Mouse (Mus musculus) mature B cell (primary cell): ENCODE results near the gene Myl4.
"Not testable (repeated sequence)": the region's sequence is repeated elsewhere in the genome, so short reads cannot be mapped to it uniquely, and the experiment has no call there.

Experiments used
- in situ Hi-C: fragments of 300-500 bp; cut with MboI; formaldehyde crosslinking; loops from 2 replicates; pipeline ENCODE4 v1.14.3; 2019

The Myl4 gene

DNA sequence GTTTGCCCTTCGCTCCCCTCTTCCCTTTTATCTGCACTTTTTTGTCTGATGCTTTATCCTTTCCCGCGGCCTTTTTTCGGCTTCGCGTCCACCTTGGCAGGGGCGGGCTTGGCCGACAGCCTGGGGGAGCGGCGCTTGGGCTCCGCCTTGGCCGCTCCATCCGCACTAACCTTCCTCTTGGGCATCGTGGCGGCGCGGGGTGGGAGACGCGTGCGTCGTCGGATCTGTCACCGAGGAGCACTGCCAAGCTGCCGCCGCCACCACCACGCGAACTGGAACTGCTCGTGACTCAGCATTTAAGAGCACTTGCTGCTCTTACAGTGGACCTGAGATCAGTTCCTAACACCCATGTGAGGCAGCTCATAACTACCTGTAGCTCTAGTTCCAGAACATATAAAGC is 20.9 kb downstream of the Myl4 start:
- in situ Hi-C loops, result not testable (repeated sequence)

DNA sequence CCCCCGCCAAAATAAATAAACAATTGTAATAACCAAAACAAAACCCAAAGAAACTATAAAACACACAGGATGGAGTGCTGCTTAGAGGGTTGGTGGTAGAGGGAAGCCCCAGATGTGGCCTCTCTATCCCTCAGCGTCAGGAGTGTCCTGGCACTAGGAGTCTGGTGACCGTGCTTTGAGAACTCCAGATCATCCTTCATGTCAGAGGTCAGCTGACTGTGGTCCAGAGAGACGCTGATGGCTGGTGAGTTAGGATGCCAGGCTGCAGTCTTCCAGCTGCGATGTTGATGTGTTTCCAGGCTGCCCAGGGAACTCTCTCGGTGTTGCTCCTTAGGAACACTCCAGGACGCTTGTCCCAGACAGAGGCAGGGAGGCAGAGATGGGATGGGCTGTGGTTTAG is 21.6 kb downstream of the Myl4 start:
- in situ Hi-C loops, result no loop called here

DNA sequence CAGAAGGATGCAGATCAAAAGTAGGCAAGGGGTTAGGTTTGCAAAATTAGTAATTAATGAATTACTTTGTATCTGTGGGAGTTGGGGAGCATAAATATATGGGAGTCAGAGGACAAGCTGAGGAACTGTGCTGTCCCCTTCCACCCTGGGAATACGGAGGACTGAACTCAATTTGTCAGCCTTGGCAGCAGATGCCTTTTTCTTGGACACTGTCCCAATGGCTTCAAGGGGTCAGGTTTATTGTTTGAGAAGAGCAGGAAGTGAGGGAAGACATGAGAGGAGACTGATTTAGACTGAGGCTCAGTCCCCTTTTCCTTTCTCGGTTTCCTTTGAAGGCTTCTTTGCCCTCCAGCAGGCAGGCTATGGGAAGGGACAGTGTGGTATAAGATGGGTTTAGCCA is 22.1 kb downstream of the Myl4 start:
- in situ Hi-C loops, result no loop called here

DNA sequence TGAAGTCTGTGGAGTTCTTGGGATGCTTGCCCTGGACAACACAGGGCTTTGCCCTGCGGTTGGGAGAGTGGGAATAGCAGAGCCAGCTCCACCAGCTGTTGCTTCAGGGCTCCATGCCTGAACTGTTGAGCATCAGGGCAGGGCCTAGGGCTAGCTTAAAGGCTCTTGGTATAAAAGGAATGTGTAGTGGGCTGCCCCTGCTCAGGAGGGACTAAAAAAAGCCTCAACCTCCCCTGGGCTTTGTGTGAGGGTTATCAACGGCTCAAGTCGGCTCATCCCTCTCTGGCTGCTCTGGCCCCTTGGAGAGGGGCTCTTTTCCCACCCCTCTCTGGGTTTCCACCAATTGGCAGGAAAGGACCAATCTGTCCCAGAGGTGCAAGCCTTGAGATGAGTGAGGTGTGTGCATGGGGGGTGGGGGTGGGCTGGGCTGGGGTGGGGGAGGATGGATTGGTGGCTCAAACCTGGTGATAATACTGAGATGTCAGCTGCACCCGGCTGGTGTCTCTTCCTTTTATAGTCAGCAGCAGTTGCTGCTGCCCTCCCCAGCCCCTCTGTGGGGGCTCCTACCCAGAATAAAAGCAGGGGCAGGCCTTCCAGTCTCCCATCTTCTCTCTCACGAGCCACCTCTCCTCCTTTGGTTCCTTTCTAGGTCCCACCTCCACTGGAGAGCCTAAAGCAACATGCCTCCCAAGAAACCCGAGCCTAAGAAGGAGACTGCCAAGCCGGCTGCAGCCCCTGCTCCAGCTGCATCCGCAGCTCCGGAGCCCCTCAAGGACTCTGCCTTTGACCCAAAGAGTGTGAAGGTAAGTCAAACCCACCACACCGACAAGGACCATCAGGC is 26.5 kb downstream of the Myl4 start:
- in situ Hi-C loops, result loop anchor here (25.0 kb wide), 1 partner anchor 535 kb away; no protein-coding TSS in a partner anchor

DNA sequence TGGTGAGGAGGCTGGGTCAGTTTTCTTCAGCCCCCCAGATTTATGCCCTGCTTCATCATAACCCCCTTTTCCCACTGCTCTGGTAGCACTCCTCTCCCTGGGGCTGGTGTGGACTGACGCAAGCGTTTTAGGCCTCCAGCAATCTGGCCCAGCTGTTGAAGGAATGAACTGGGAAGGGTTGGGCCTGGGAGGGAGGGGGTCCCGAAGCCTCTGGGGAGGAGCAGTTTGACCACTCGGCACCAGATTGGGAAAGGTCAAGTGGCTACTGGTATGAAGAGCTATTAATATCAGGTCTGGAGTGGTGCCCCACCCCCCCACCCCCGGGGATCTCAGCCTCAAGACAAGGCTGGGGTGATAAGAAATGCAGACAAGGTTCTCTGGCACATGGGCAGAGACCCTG is 27.6 kb downstream of the Myl4 start:
- in situ Hi-C loops, result loop anchor here (25.0 kb wide), 1 partner anchor 534 kb away; no protein-coding TSS in a partner anchor

DNA sequence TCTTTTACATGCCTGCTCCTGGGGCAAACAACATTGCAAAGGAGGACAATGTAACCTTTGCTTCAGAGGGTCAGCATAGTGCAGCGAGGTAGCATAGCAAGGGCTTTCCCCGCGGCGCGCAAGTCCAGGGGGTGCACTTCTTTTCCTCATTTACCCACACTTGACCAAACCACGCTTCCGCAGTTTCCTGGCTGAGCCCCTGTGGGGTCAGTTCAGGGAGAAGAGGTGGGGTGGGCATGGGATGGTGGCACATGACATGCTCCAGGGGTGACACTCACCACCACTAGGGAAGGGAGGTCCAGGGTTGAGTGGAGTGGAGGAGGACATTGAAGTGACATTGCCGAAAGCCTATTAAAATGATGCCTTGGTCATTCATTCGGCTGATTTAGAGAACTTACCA is 28.6 kb downstream of the Myl4 start:
- in situ Hi-C loops, result loop anchor here (25.0 kb wide), 1 partner anchor 533 kb away; no protein-coding TSS in a partner anchor

DNA sequence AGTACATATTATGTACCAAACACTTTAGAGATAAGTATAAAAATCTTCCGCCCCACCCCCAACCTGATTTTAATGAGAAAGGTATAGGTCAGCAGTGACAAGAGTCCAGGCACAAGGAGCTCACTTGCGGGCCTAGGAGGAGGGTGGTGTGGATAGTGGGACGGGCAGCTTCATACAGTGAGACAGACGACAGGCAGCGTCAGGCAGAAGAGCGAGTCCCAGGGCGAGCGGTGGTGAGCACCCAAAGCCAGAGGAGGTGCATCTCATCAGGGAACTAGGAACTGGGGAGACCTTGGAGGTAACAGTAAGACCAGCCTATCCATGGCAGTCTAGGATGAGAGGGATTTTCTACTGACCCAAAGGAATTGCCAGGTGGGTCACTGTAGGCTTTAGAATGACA is 29.1 kb downstream of the Myl4 start:
- in situ Hi-C loops, result loop anchor here (25.0 kb wide), 1 partner anchor 533 kb away; no protein-coding TSS in a partner anchor

DNA sequence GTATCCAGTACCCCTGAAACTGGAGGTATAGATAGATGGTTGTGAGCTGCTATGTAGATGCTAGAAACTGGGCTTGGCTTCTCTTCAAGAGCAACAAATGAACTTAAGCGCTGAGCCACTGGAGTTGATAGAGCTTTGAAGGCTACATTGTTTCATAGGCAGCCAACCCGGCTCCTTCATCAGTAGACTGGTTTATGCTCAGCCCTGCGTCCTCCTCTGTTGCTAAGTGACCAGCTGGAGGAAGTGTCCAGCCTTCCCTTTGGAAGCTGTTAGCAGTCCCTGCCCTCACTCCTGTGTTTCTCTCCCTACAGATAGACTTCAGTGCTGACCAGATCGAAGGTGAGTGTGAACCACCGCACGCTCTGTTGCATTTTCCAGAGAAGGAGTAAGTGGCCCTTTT is 29.6 kb downstream of the Myl4 start:
- in situ Hi-C loops, result loop anchor here (25.0 kb wide), 1 partner anchor 532 kb away; no protein-coding TSS in a partner anchor

DNA sequence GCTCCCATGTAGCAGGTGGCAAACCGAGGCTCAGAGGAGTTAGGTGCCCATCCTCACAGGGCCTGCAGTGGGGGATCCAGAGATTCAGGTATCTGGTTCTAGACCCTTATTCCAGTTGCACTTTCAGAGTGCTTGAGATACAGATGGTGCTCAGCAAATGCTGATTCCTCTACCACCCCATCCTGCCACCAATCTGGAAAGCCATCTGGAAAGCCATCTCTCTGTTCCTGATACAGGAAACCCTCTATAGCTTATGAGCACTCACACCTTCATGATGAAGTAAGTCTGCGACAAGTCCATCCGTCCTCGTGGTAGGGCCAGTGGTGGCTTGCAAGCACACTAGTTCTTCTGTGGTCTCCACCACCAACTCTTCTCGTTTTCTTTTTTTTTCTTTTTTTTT is 30.1 kb downstream of the Myl4 start:
- in situ Hi-C loops, result loop anchor here (25.0 kb wide), 1 partner anchor 532 kb away; no protein-coding TSS in a partner anchor

DNA sequence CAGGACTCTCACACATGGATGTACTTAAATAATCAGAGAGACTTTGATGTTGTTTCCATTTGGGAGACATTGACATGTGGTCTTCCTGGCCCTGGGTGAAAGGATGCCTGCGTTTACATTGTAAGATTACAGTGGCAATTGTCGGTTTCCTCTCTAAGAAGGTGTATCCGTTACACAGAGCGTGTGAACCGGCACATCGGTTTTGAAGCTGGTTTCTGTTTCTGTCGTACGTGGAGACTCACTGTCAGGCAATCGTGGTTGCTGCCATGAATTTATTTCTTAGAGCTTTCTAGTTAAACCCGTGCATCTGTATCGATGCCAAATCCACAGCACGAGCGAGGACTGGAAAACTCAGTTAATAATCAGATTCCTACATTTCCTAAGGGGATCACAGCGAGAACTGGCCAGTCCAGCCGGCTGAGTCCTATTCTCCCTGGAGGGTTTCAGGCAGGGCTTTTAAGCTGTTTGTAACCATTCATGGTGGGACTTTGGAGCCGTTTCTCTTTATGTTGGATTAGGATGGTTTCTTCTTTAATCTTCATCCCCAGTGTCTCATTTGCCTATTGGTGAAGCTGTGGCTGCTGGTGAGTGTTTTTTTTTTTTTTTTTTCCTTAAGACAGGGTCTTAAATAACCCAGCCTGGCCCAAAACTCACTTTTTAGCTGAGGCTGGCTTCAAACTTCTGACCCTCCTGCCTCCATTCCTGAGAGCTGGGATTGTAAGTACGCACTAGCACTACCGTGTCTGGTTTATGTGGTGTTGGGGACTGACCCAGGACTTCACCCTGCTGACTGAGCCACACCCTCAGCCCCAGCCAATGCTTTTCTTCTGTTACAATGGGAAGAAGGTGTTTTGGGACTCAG is 31.2 kb downstream of the Myl4 start:
- in situ Hi-C loops, result loop anchor here (25.0 kb wide), 1 partner anchor 531 kb away; no protein-coding TSS in a partner anchor

DNA sequence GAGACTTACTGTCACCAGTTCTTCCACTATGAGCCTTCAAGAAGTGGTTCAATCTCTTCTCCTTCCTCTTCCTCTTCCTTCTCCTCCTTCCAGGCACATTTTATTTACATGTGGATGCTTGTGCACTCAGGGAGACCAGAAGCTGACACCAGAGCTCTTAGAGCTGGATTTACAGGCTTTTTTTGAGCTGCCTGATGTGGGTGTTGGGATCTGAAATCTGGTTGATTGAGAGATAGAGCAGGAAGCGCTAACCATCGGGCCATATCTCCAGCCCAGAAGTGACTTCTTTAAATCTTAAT is 31.8 kb downstream of the Myl4 start:
- in situ Hi-C loops, result loop anchor here (25.0 kb wide), 1 partner anchor 530 kb away; no protein-coding TSS in a partner anchor

DNA sequence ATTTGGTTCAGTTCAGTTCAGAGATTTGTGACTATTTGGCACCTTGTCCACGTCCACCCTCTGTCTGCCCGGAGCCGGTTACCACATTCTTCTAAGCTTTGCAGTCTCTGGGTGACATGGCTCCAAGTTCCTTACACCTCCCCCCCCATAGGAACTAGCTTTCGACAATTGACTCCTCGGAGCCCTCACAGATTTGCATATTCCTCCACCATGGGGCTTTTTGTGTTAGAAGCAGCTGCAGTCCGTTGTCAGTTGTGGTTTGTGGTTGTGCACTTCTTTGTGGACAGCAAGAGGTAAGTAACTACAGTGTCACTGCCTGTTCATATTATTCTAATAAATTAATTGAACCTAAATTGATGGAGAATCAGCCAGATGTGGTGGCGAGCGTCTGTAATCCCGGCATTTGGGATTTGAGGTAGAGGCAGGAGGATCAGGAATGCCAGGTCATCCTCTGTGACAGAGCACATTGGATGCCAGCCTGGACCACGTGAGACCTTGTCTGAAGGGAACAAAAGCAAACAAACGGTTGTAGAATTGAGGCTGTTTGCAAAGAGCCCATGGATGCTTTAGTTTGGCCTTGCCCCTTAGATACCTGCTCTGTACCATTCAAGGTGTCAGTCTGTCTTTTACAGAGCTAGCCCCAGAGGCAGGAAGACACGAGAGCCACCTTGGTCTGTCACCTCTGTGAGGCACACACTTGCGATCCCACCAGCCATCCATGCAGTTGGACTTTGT is 32.3 kb downstream of the Myl4 start:
- in situ Hi-C loops, result loop anchor here (25.0 kb wide), 1 partner anchor 530 kb away; no protein-coding TSS in a partner anchor

DNA sequence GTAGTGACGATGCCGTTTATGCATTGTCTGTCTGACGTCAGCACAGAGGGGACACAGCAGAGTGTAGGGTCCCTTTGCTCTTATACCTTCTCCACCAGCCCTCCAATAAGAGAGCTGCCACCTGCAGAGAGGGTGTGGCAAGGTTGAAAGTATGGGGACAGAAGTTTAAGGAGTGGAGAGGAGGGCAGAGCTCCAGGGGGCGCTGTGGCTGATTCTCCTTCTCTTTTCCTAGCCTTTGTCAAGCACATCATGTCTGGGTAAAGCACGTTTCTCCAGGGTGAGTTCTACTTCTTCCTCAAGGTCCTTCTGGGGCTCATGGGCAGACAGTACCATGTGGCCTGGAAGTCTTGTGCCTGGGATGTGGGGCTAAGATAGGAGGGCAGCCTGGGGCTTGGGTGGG is 35.0 kb downstream of the Myl4 start:
- in situ Hi-C loops, result loop anchor here (25.0 kb wide), 1 partner anchor 527 kb away; no protein-coding TSS in a partner anchor

DNA sequence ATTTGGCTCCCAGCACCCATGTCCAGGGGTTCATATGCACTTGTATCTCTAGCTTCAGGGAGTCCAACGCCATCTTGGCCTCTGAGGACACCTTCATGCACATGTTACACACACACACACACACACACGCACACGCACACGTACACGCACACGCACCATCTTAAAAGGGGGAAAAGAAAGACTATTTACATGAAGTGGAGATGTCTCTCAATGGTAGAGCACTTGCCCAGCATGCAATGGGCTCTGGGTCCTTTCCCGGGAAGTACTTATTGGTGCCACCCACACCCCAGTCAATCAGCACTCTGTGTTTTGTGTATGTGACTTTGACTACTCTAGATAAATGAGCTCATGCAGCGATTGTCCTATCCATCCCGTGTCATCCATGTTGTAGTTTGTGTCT is 37.4 kb downstream of the Myl4 start:
- in situ Hi-C loops, result loop anchor here (25.0 kb wide), 1 partner anchor 524 kb away; no protein-coding TSS in a partner anchor

DNA sequence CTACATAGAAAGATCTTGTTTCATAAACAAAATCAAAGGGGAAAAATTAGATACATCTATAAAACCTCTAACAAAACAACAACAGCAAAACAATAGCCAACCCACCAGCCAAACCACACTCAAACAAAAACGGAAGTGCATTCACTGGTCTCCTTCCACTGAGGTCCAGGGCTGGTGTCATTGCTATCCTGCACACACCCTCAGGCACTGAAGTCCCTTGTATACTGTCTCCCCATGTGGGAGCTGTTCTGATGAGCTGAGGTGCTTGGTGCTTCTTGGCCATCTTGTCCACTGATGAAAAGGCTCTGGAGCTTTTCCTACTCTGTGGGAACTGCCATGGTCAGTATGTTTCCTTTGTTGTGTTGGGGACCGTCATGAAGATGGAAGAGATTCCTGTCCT is 38.0 kb downstream of the Myl4 start:
- in situ Hi-C loops, result loop anchor here (25.0 kb wide), 1 partner anchor 524 kb away; no protein-coding TSS in a partner anchor

DNA sequence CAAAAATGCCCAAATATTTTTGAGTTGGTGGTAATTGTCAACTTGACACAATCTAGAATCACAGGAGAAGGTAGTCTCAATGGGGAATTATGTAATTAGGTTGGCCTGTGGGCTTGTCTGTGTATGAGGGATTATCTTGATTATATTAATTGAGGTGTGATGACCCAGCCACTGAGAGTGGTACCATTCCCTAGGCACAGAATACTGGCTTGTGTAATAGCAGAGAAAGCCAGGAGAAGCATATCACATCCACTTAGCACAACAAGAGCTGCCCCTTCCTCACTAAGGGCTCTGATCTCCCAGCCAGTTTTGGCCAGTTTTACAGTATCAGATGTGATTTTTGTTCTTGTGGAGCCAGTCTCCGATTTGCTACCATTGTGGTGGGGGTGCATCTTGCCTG is 39.1 kb downstream of the Myl4 start:
- in situ Hi-C loops, result loop anchor here (25.0 kb wide), 1 partner anchor 523 kb away; no protein-coding TSS in a partner anchor

DNA sequence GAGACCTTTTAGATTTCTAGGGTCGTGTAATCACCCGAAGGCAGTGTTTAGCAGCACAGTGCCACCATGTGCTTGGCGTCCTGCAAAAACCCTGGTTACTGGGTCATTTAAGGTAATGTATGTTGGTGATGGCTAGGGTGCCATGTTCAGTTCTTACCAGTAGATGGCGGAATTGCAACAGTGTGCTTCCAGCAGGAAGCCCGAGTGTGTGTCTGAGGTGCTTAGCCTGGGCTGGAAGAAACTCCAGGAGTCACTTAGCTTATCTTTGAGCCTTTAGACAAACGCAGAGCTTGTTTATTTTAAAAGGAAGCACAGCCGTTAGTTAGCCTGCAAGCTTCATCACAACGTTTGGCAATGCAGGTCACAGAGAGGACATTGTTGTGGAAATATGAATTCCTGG is 39.7 kb downstream of the Myl4 start:
- in situ Hi-C loops, result loop anchor here (25.0 kb wide), 1 partner anchor 522 kb away; no protein-coding TSS in a partner anchor

DNA sequence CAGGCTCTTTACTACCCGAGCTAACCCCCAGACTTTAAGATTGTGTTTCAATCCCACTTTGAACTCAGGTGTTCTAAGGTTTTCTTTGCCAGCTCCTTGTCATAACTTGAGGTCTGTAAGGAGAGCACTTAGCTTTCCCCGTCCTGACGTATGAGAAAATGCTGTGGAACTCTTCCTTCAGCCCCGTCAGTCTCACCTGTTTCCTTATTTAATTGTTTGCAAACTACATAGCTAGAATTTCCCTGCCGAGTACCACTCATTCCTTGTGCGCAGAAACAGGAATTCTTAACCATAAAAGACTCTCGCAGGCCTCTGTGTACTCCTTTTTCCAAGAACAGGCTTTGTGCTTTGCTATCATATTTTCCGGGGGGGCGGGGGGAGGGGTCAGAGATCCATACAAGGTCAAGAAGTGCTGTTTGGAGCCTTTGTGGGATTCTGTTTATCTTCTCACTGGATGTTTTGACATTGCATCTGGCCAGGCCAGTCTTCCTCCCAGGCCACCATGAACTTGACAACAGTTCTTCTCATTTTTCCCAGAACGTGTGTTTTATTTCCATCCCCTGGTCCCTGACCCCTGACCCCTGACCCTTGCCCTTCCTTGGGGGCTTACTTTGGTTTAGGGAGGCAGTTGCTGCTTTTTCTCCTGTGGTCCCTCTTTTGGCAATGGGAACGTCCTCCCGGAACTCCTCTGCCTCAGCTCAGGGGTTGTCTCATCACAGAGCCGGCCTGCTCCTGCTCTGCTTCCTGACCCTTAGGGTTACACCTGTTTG is 41.8 kb downstream of the Myl4 start:
- in situ Hi-C loops, result loop anchor here (25.0 kb wide), 1 partner anchor 520 kb away; no protein-coding TSS in a partner anchor

DNA sequence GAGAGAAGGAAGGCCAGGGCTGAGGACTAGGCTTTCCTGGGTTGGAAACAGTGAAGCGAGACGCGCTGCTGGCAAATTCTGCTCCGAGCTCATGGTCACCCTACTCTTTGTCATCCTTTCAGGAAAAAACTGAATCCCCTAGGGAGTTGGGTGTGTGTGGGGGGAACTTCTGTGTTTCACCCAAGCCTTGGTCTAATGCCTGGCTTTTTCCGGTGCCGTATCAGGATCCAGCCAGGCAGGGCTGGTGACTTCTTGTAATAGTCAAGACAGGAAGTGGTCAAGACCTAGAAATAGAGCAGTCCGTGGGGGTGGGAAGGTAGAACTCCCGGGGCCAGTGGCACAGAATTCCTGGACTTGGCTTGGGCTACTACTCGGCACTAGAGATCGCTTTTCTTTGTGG is 45.9 kb downstream of the Myl4 start:
- in situ Hi-C loops, result loop anchor here (25.0 kb wide), 1 partner anchor 516 kb away; no protein-coding TSS in a partner anchor

DNA sequence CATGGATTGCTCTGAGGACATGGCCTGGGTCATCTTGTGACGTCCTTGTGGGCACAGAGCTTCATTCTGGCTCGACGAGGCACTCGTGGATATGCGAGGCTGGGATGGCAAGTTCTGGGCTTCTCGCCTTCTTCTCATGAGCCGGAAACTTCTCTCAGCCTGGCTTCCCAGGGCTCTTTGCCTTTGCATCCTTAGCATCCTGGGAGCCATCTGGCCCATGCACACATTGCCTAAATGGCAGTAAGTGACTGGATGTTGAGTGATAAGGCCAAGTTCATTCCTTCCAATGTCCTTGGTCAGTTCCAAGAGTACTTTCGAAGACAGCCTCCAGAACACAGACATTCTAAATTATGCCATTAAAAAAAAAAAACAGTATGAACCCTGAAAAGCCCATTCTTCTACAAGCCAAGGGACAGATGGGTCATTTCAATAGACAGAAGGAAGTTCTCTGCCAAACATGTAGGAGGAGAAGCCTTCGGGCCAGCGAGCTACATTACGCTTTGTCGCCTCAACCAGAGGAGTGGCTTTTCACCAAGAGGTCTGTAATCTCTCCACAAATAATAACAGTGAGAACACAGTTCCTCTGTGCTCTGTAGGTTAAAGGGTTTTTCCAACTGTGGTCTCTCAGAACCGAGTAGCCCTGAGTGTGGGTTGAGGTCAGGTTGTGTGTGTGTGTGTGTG is 48.9 kb downstream of the Myl4 start:
- in situ Hi-C loops, result loop anchor here (25.0 kb wide), 1 partner anchor 513 kb away; no protein-coding TSS in a partner anchor
